21 mouse cellular contexts compared by ENCODE assay signal in the genomic region with DNA sequence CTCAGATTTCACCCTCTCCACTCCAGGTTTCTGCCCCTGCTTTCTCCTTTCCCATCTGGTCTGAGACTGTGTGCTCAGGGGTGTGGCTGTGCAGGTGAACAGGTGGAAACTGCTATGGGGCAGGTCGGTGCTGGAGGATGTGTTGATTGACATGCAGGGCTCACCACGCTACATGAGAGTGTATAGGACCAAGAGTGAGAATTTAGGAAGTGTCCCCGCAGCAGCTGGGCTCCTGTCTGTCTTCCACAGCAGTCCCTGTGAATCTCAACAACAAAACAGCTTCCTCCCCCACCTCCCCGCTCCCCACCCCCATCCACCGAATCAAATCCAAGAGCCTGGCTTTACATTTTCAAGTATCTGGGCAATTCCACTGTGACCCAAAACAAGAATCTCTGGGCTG. TPM values are rescaled to one million over a fixed set of nuclear protein-coding genes. Genes with fewer than 3 reads are reported as not detected.
DNase-seq lines count a peak whose midpoint lies in the region; ATAC-seq and TF ChIP-seq lines count a peak whose summit lies in the region.
"Had no signal": no experiment of that assay in that cellular context is flagged by ENCODE, and none has a peak within 500 bp of the region (broad histone marks: within the 10 kb centered on the region; RNA-seq: fewer than 3 reads in every experiment).

No protein-coding gene starts in this region.

- no peak for TF ChIP-seq CTCF in hindbrain, postnatal 0 days (IDR thresholded peaks at IDR 0.05; ENCODE audit: low read depth)

- H3K4me3 ChIP-seq in hindbrain, embryonic 10.5 days, result peak overlapping the region; percentile 31
- H3K4me3 ChIP-seq in hindbrain, postnatal 0 days (ENCODE audit: low read length), result no peak overlapping the region
- H3K4me3 ChIP-seq in midbrain, embryonic 10.5 days, result peak overlapping the region; percentile 32
- H3K4me3 ChIP-seq in midbrain, embryonic 14.5 days (replicated peaks; ENCODE audit: low read depth, low read length), result no peak overlapping the region
- no peak overlapping the region for H3K4me3 ChIP-seq in embryonic facial prominence, embryonic 12.5 days
- H3K4me3 ChIP-seq in forebrain, embryonic 15.5 days, result no peak overlapping the region
- H3K4me3 ChIP-seq: embryonic facial prominence, embryonic 15.5 days; heart, adult 2 months had no signal

- no peak for ATAC-seq in hindbrain, postnatal 0 days
- ATAC-seq in midbrain, embryonic 14.5 days (ENCODE audit: low FRiP score, low TSS enrichment), result no peak
- peak; percentile 62; the same call in 1 of the 2 replicates for ATAC-seq in embryonic facial prominence, embryonic 12.5 days (ENCODE audit: insufficient number of reproducible peaks, insufficient read depth, low FRiP score, low TSS enrichment)
- 0 out of 2 replicates have a peak, but pooled peaks have one; percentile 41 for ATAC-seq in forebrain, embryonic 15.5 days (replicated peaks)
- no peak for ATAC-seq in inflammation-experienced regulatory T-cells, adult 6 months
- ATAC-seq: activated CD4-positive, CD25-positive, alpha-beta regulatory T cell, adult 4 months had no signal

- peaks cover 10% of the 10 kb centered on the region; the same call in 1 of the 2 replicates for H3K27me3 ChIP-seq in hindbrain, embryonic 10.5 days (ENCODE audit: insufficient read depth, poor library complexity, severe bottlenecking)
- H3K27me3 ChIP-seq in hindbrain, postnatal 0 days (ENCODE audit: insufficient read depth, low read length), result no peaks in the 10 kb centered on the region
- peaks cover 7% of the 10 kb centered on the region; the same call in 1 of the 2 replicates for H3K27me3 ChIP-seq in midbrain, embryonic 10.5 days (ENCODE audit: low read depth, poor library complexity, severe bottlenecking)
- H3K27me3 ChIP-seq in midbrain, embryonic 14.5 days (ENCODE audit: control insufficient read depth, insufficient read depth, low read length), result no peaks in the 10 kb centered on the region
- 0 out of 2 replicates have a peak, but pooled peaks cover 2% of the 10 kb centered on the region for H3K27me3 ChIP-seq in embryonic facial prominence, embryonic 12.5 days
- H3K27me3 ChIP-seq in forebrain, embryonic 15.5 days, result no peaks in the 10 kb centered on the region
- H3K27me3 ChIP-seq: embryonic facial prominence, embryonic 15.5 days had no signal

- H3K9ac ChIP-seq in hindbrain, postnatal 0 days (replicated peaks; ENCODE audit: low read length), result no peak overlapping the region
- no peak overlapping the region for H3K9ac ChIP-seq in midbrain, embryonic 14.5 days (replicated peaks; ENCODE audit: low read length)
- no peak overlapping the region for H3K9ac ChIP-seq in embryonic facial prominence, embryonic 12.5 days
- no peak overlapping the region for H3K9ac ChIP-seq in forebrain, embryonic 15.5 days (replicated peaks)
- H3K9ac ChIP-seq: embryonic facial prominence, embryonic 15.5 days had no signal

- peak overlapping the region; percentile 91 for H3K27ac ChIP-seq in hindbrain, embryonic 10.5 days
- H3K27ac ChIP-seq in hindbrain, postnatal 0 days, result no peak overlapping the region
- H3K27ac ChIP-seq in midbrain, embryonic 10.5 days (replicated peaks), result peak overlapping the region; percentile 89
- H3K27ac ChIP-seq in midbrain, embryonic 14.5 days (replicated peaks; ENCODE audit: low read depth, low read length), result no peak overlapping the region
- H3K27ac ChIP-seq in embryonic facial prominence, embryonic 12.5 days, result peak overlapping the region; percentile 46; the same call in 1 of the 2 replicates
- no peak overlapping the region for H3K27ac ChIP-seq in forebrain, embryonic 15.5 days (replicated peaks)
- H3K27ac ChIP-seq: embryonic facial prominence, embryonic 15.5 days; heart, adult 2 months; kidney, postnatal 0 days had no signal

- no peak for DNase-seq in hindbrain, embryonic 10.5 days (ENCODE audit: low spot score)
- no peak for DNase-seq in hindbrain, postnatal 0 days (ENCODE audit: low spot score)
- DNase-seq in midbrain, embryonic 10.5 days (ENCODE audit: low spot score), result no peak
- no peak for DNase-seq in midbrain, embryonic 14.5 days
- no peak for DNase-seq in thymus, postnatal 14 days
- DNase-seq: adrenal gland, postnatal 25 days; cerebellum, adult 18-20 months; cerebellum, postnatal 36 days; gastrocnemius, postnatal 14 days; heart, adult 2 months; heart, postnatal 14 days; kidney, adult 11 months; layer of hippocampus, postnatal 36 days; lung, adult 18-20 months had no signal

- H3K9me3 ChIP-seq in hindbrain, embryonic 10.5 days, result no peaks in the 10 kb centered on the region
- H3K9me3 ChIP-seq in hindbrain, postnatal 0 days (ENCODE audit: low read length), result no peaks in the 10 kb centered on the region
- H3K9me3 ChIP-seq in midbrain, embryonic 10.5 days (replicated peaks), result no peaks in the 10 kb centered on the region
- no peaks in the 10 kb centered on the region for H3K9me3 ChIP-seq in midbrain, embryonic 14.5 days (ENCODE audit: control insufficient read depth, low read length)
- H3K9me3 ChIP-seq in embryonic facial prominence, embryonic 12.5 days, result no peaks in the 10 kb centered on the region
- H3K9me3 ChIP-seq in forebrain, embryonic 15.5 days, result no peaks in the 10 kb centered on the region
- H3K9me3 ChIP-seq: embryonic facial prominence, embryonic 15.5 days had no signal

- WGBS in hindbrain, embryonic 10.5 days, result 9% methylated on average over 5 of the region's 5 CpGs
- 27% methylated on average over 5 of the region's 5 CpGs for WGBS in hindbrain, postnatal 0 days
- 5% methylated on average over 5 of the region's 5 CpGs for WGBS in midbrain, embryonic 10.5 days
- WGBS in midbrain, embryonic 14.5 days, result 4% methylated on average over 5 of the region's 5 CpGs
- WGBS in embryonic facial prominence, embryonic 12.5 days, result 10% methylated on average over 5 of the region's 5 CpGs
- whole genome bisulfite sequencing in forebrain, embryonic 15.5 days, result 11% methylated on average over 5 of the region's 5 CpGs

- no peak overlapping the region for H3K4me2 ChIP-seq in hindbrain, postnatal 0 days (ENCODE audit: low read depth, low read length)
- no peak overlapping the region for H3K4me2 ChIP-seq in midbrain, embryonic 14.5 days (ENCODE audit: low read length)
- H3K4me2 ChIP-seq in embryonic facial prominence, embryonic 12.5 days (replicated peaks), result no peak overlapping the region
- H3K4me2 ChIP-seq in forebrain, embryonic 15.5 days (replicated peaks), result no peak overlapping the region
- H3K4me2 ChIP-seq: embryonic facial prominence, embryonic 15.5 days had no signal

- H3K36me3 ChIP-seq in hindbrain, embryonic 10.5 days, result no peaks in the 10 kb centered on the region
- H3K36me3 ChIP-seq in hindbrain, postnatal 0 days (ENCODE audit: insufficient read depth, low read length), result no peaks in the 10 kb centered on the region
- no peaks in the 10 kb centered on the region for H3K36me3 ChIP-seq in midbrain, embryonic 10.5 days
- H3K36me3 ChIP-seq in midbrain, embryonic 14.5 days (ENCODE audit: control insufficient read depth, insufficient read depth, low read length), result no peaks in the 10 kb centered on the region
- no peaks in the 10 kb centered on the region for H3K36me3 ChIP-seq in embryonic facial prominence, embryonic 12.5 days
- H3K36me3 ChIP-seq in forebrain, embryonic 15.5 days, result no peaks in the 10 kb centered on the region
- H3K36me3 ChIP-seq: embryonic facial prominence, embryonic 15.5 days had no signal

- H3K4me1 ChIP-seq in hindbrain, embryonic 10.5 days (replicated peaks), result peaks cover 74% of the 10 kb centered on the region
- no peaks in the 10 kb centered on the region for H3K4me1 ChIP-seq in hindbrain, postnatal 0 days (ENCODE audit: insufficient read depth, low read length)
- peaks cover 73% of the 10 kb centered on the region for H3K4me1 ChIP-seq in midbrain, embryonic 10.5 days
- peaks cover 20% of the 10 kb centered on the region for H3K4me1 ChIP-seq in midbrain, embryonic 14.5 days (ENCODE audit: control insufficient read depth, insufficient read depth, low read length)
- H3K4me1 ChIP-seq in embryonic facial prominence, embryonic 12.5 days, result peaks cover 24% of the 10 kb centered on the region
- peaks cover 33% of the 10 kb centered on the region for H3K4me1 ChIP-seq in forebrain, embryonic 15.5 days

RNA-seq across cellular contexts. Expression of gene Tox2, which starts 13.3 kb away (rescaled TPM):
- 29.6 and 29.8 TPM in 2 replicates for polyA plus RNA-seq in hindbrain, embryonic 10.5 days (2016; fragmentation: Nextera tagmentation; extraction: Ambion mirVana)
- 4.3 and 5.0 TPM in 2 replicates for total RNA-seq in hindbrain, postnatal 0 days (2014; rRNA removed)
- polyA plus RNA-seq in hindbrain, postnatal 0 days (2015; fragmentation: Nextera tagmentation; extraction: Ambion mirVana), result 15.2 and 19.1 TPM in 2 replicates
- polyA plus RNA-seq in midbrain, embryonic 10.5 days (2016; fragmentation: Nextera tagmentation; extraction: Ambion mirVana), result 45.5 and 52.3 TPM in 2 replicates
- 36.7 and 46.8 TPM in 2 replicates for polyA plus RNA-seq in midbrain, embryonic 14.5 days (2014; fragmentation: Nextera tagmentation; extraction: Ambion mirVana)
- 5.2 and 6.1 TPM in 2 replicates for polyA plus RNA-seq in embryonic facial prominence, embryonic 12.5 days (2016; fragmentation: Nextera tagmentation; extraction: Ambion mirVana)
- 18.1 and 19.7 TPM in 2 replicates for polyA plus RNA-seq in forebrain, embryonic 15.5 days (2015; fragmentation: Nextera tagmentation; extraction: Ambion mirVana)
- 10 to 100 TPM; 11.0 to 19.2 (median 13.1) TPM for polyA plus RNA-seq in inflammation-experienced regulatory T-cells, adult 6 months (2017; shearing (Covaris generic))
- total RNA-seq: megakaryocyte, adult 5-6 weeks had no signal

Comparison
In these comparisons a context has a peak if more than half of its experiments do, and no peak if none do; other contexts are left out.
1. H3K27ac ChIP-seq: peak in hindbrain, embryonic 10.5 days (single experiment), midbrain, embryonic 10.5 days (single experiment) and embryonic facial prominence, embryonic 12.5 days (single experiment); none in hindbrain, postnatal 0 days (single experiment), midbrain, embryonic 14.5 days (single experiment) and forebrain, embryonic 15.5 days (single experiment).
2. H3K4me3 ChIP-seq: peak in hindbrain, embryonic 10.5 days (single experiment) and midbrain, embryonic 10.5 days (single experiment); none in hindbrain, postnatal 0 days (single experiment), midbrain, embryonic 14.5 days (single experiment), embryonic facial prominence, embryonic 12.5 days (single experiment) and forebrain, embryonic 15.5 days (single experiment).
3. ATAC-seq: peak in embryonic facial prominence, embryonic 12.5 days (single experiment) and forebrain, embryonic 15.5 days (single experiment); none in hindbrain, postnatal 0 days (single experiment), midbrain, embryonic 14.5 days (single experiment) and inflammation-experienced regulatory T-cells, adult 6 months (single experiment).